Mouse (Mus musculus) limb, embryonic 14.5 days (tissue): ENCODE results near the gene Sf3a3. TPM values are rescaled to one million over a fixed set of nuclear protein-coding genes. Genes with fewer than 3 reads are reported as not detected.

Source experiments
- ATAC-seq: fragments of 200-750 bp; cut with Nextera tagmentation; 2 replicates; pipeline ENCODE4 v1.8.0; 2017; ENCODE audit warnings: low read depth, moderate number of reproducible peaks, moderate TSS enrichment; ENCODE audit not compliant: low FRiP score
- DNase-seq: peaks from one replicate; pipeline ENCODE4 v3.0.0-alpha.2; 2015; ENCODE audit warnings: low spot score
- H3K27ac ChIP-seq: fragments of 300-500 bp; sonication (generic); replicated peaks from 2 replicates; pipeline ENCODE4 v1.5.1; 2014; ENCODE audit warnings: low read depth, mild to moderate bottlenecking, low read length, moderate library complexity, mixed read lengths
- H3K27me3 ChIP-seq: fragments of 300-500 bp; sonication (generic); 2 replicates; pipeline ENCODE4 v1.6.1; 2014; ENCODE audit warnings: low read length, mixed read lengths; ENCODE audit not compliant: control insufficient read depth, insufficient read depth
- H3K36me3 ChIP-seq: fragments of 300-500 bp; sonication (generic); 2 replicates; pipeline ENCODE4 v1.6.1; 2014; ENCODE audit warnings: mild to moderate bottlenecking, low read length, moderate library complexity, mixed read lengths; ENCODE audit not compliant: control insufficient read depth, insufficient read depth
- H3K4me1 ChIP-seq: fragments of 300-500 bp; sonication (generic); 2 replicates; pipeline ENCODE4 v1.6.1; 2014; ENCODE audit warnings: antibody characterized with exemption, low read length, mixed read lengths; ENCODE audit not compliant: control insufficient read depth, insufficient read depth
- H3K4me2 ChIP-seq: fragments of 300-500 bp; sonication (generic); replicated peaks from 2 replicates; pipeline ENCODE4 v1.6.1; 2014; ENCODE audit warnings: low read depth, mild to moderate bottlenecking, low read length, moderate library complexity; ENCODE audit not compliant: severe bottlenecking
- H3K4me3 ChIP-seq: fragments of 300-500 bp; sonication (generic); replicated peaks from 2 replicates; pipeline ENCODE4 v1.5.1; 2014; ENCODE audit warnings: low read length
- H3K9ac ChIP-seq: fragments of 300-500 bp; sonication (generic); 2 replicates; pipeline ENCODE4 v1.6.1; 2014; ENCODE audit warnings: mild to moderate bottlenecking, low read depth, low read length, moderate library complexity; ENCODE audit not compliant: severe bottlenecking
- H3K9me3 ChIP-seq: fragments of 300-500 bp; sonication (generic); 2 replicates; pipeline ENCODE4 v1.6.1; 2016; ENCODE audit warnings: low read length; ENCODE audit not compliant: control insufficient read depth
- POLR2A ChIP-seq: fragments of 200-500 bp; IDR thresholded peaks from 2 replicates; pipeline ENCODE4 v1.8.0; 2012; ENCODE audit warnings: inconsistent platforms, mild to moderate bottlenecking, moderate library complexity, borderline replicate concordance; ENCODE audit not compliant: insufficient read depth, insufficient read length; ENCODE audit errors: extremely low read depth
- WGBS: fragments of 180-500 bp; shearing (Covaris S2); extraction: QIAGEN DNeasy Blood & Tissue Kit; methylation state at CpG from one replicate; pipeline ENCODE4 v1.1.7; 2014; 5-methylcytosine and 5-hydroxymethylcytosine counted together
- polyA plus RNA-seq, 2 experiments: library from polyadenylated mRNA; depleted of rRNA in 1 of 2; stranded (reverse) in 1 of 2; unstranded in 1 of 2; fragments of >200 nt; fragmentation: Nextera tagmentation in 1 of 2; extraction: Ambion mirVana in 1 of 2; gene quantifications; 2 replicates each; pipeline versions ENCODE4 v1.2.1 to v1.2.3; 2012 to 2014

The Sf3a3 gene
- polyA plus RNA-seq, 2 experiments: 78.6 to 122 TPM

DNA sequence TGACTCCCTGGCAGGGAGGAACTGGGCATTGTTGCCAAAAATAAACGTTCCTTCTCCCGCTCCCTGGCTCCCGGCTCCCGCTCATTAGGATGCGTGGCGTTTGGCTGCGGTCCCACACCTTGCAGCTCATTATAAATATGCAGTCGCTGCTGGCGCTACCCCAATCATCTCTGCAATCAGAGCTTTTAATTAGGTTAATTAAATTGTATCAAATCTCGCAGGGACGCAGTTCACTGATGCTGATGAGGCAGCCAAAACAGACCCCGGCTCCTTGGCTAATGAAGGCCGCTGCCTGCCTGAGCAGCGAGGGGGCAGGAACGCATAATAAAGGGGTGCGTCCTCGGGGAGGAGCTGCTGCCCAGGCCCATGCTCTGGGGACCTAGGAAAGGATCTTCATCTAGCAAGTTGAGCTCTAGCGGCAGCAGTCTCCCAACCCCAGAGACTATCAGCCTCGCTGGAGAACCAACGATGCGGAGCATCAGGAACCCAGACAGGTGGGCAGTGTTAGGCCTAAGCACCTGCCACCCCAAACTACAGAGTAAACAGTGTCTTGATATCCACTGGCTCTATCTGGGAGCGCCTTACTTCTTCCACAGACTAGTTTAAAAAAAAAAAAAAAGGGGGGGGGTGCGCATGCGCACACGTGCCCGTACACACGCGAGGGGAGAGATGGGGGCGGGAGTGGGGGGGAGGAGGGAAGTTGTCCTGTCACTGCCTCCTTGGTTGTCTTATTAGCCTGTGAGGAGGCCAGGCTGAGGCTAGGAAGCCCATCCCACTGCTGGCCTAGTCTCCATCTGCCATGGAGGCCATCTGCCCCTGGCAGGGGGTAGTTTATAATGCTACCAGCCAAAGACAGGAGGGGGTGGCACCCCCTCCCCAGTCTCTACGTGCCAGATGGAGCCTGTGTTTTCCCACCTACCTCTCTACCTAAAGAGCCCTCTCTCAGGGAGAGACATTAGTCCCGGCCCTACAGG, 41.9 kb upstream of the Sf3a3 start:
- H3K4me3 ChIP-seq: peak overlapping the region; percentile 18
- H3K9ac ChIP-seq: peak overlapping the region; percentile 5; the same call in 1 of the 2 replicates
- H3K4me2 ChIP-seq: peak overlapping the region; percentile 39
- peaks cover 13% of the 10 kb centered on the region for H3K4me1 ChIP-seq
- WGBS: 1% methylated on average over 28 of the region's 31 CpGs
- H3K27ac ChIP-seq: no peak overlapping the region
- H3K27me3 ChIP-seq: no peaks in the 10 kb centered on the region
- no peak for TF ChIP-seq POLR2A
- H3K9me3 ChIP-seq: no peaks in the 10 kb centered on the region
- peaks cover 9% of the 10 kb centered on the region for H3K36me3 ChIP-seq
- ATAC-seq (no peak), DNase-seq (no peak)

DNA sequence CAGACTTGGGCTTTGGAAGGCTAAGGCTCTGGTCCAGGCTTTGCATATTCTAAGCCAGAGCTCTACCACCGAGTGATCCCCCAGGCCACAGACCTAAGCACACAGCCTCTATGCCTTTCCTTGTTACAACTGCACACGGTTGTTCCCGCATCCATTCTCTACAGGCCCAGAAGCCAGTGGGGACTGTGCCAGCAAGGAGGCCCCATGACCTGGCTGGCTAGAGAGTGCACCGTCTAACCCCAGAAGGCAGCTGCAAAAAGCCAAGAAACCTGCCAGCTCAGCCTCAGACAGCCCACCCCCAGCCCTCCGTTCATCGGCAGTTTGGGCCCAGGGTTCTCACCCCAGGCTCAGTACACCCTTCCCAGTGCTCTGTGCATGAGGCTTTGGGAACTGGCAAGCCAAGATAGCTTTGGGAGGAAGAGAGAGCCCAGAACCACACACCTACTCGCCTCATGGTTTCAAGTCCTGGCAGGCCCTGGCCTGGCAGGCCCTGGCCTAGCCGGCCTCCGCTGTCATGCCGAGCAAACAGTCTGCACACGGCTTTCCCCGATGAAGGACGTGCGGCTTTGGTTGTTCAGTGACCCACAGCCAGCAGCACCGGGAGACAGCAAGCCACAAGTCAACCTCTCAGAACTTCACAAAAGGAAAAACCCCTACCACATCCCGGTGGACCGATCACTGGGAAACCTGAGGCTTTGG, 40.1 kb upstream of the Sf3a3 start:
- Histone ChIP-seq H3K36me3 (peaks cover 23% of the 10 kb centered on the region), H3K4me1 (peaks cover 13% of the 10 kb centered on the region), H3K9me3 (no peaks in the 10 kb centered on the region), H3K4me3 (no peak overlapping the region), H3K27ac (no peak overlapping the region), H3K9ac (no peak overlapping the region), H3K4me2 (no peak overlapping the region), H3K27me3 (no peaks in the 10 kb centered on the region)
- DNase-seq (no peak), ATAC-seq (peak; percentile 35; the same call in 1 of the 2 replicates)
- 65% methylated on average over 17 of the region's 17 CpGs for WGBS
- TF ChIP-seq POLR2A: no peak

DNA sequence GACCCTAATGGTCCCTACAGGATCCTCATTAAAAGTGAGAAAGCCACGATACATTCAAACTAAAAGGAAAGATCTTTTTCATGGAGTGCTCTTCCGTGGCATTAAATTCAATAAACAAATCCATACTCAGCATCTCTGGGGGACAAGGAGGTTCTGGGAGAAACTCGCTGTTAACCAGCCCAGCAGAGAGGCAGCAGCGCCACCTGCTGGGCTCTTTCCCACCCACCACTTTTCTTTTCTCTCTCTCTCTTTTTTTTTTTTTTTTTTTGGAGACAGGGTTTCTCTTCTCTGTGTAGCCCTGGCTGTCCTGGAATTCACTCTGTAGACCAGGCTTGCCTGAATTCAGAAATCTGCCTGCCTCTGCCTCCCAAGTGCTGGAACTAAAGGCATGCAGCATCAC, 39.5 kb upstream of the Sf3a3 start:
- ATAC-seq: peak; percentile 45; the same call in 1 of the 2 replicates
- H3K4me3 ChIP-seq: no peak overlapping the region
- no peak for TF ChIP-seq POLR2A
- H3K27me3 ChIP-seq: no peaks in the 10 kb centered on the region
- DNase-seq: peak; percentile 93
- 2% methylated on average over 4 of the region's 4 CpGs for WGBS
- no peak overlapping the region for H3K9ac ChIP-seq
- H3K4me1 ChIP-seq: peaks cover 13% of the 10 kb centered on the region
- H3K36me3 ChIP-seq: peaks cover 29% of the 10 kb centered on the region
- H3K27ac ChIP-seq: no peak overlapping the region
- no peak overlapping the region for H3K4me2 ChIP-seq
- no peaks in the 10 kb centered on the region for H3K9me3 ChIP-seq

GRCm38 (mm10) chr4:124675958-124676357, 38.6 kb upstream of the Sf3a3 start:
- Histone ChIP-seq H3K4me2 (no peak overlapping the region), H3K27ac (no peak overlapping the region), H3K4me3 (no peak overlapping the region), H3K4me1 (peaks cover 13% of the 10 kb centered on the region), H3K36me3 (peaks cover 38% of the 10 kb centered on the region), H3K27me3 (no peaks in the 10 kb centered on the region), H3K9me3 (no peaks in the 10 kb centered on the region), H3K9ac (no peak overlapping the region)
- 78% methylated on average over 6 of the region's 6 CpGs for WGBS
- ATAC-seq: no peak
- DNase-seq: no peak
- TF ChIP-seq POLR2A: no peak

DNA sequence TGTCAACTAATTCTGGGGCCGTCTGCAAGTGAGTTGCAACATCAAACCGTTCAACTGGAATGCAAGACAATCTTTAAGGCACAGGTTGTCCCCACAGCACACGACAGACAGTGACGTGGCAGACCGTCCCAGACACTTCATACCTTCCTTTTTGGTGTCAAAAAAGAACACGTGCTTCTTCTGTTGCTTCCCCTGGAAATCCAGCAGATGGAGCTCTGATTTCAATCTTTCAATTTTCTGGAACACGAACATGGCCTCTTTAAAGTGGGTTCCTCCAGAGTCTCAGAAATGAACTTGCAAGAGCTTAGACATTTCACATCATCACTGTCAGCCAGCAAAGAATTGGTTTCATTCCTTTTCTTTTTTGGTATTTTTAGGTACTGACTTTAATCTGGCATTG, 32.3 kb upstream of the Sf3a3 start:
- ATAC-seq: no peak
- 56% methylated on average over 7 of the region's 7 CpGs for WGBS
- no peak overlapping the region for H3K4me3 ChIP-seq
- no peaks in the 10 kb centered on the region for H3K9me3 ChIP-seq
- DNase-seq: peak; percentile 48
- no peaks in the 10 kb centered on the region for H3K27me3 ChIP-seq
- no peak for TF ChIP-seq POLR2A
- peaks cover 85% of the 10 kb centered on the region for H3K36me3 ChIP-seq
- H3K4me1 ChIP-seq: no peaks in the 10 kb centered on the region
- H3K4me2 ChIP-seq: no peak overlapping the region
- no peak overlapping the region for H3K9ac ChIP-seq
- no peak overlapping the region for H3K27ac ChIP-seq
